Mouse (Mus musculus) intestine, embryonic 16.5 days (tissue): Measurements from ENCODE around the gene Faf2. TPM values are rescaled to one million over a fixed set of nuclear protein-coding genes. Genes with fewer than 3 reads are reported as not detected.
A peak's percentile ranks its signal among the peaks of the same experiment; 100 is the strongest.

Experiments used
- ATAC-seq: fragments of 200-750 bp; cut with Nextera tagmentation; 2 replicates; pipeline ENCODE4 v1.8.0; 2017; ENCODE audit warnings: moderate TSS enrichment, moderate library complexity
- H3K27ac ChIP-seq: fragments of 300-500 bp; sonication (generic); 2 replicates; pipeline ENCODE4 v1.5.1; 2014; ENCODE audit warnings: mild to moderate bottlenecking, low read length
- H3K27me3 ChIP-seq: fragments of 300-500 bp; sonication (generic); replicated peaks from 2 replicates; pipeline ENCODE4 v1.6.1; 2014; ENCODE audit warnings: low read length, control low read depth, mixed read lengths; ENCODE audit not compliant: control insufficient read depth, insufficient read depth
- H3K36me3 ChIP-seq: fragments of 300-500 bp; sonication (generic); 2 replicates; pipeline ENCODE4 v1.6.1; 2014; ENCODE audit warnings: low read length, control low read depth; ENCODE audit not compliant: control insufficient read depth, insufficient read depth
- H3K4me1 ChIP-seq: fragments of 300-500 bp; sonication (generic); 2 replicates; pipeline ENCODE4 v1.6.1; 2014; ENCODE audit warnings: low read length, control low read depth, mixed read lengths; ENCODE audit not compliant: control insufficient read depth, insufficient read depth
- H3K4me2 ChIP-seq: fragments of 300-500 bp; sonication (generic); 2 replicates; pipeline ENCODE4 v1.6.1; 2014; ENCODE audit warnings: low read depth, low read length, control low read depth
- H3K4me3 ChIP-seq: fragments of 300-500 bp; sonication (generic); 2 replicates; pipeline ENCODE4 v1.5.1; 2014; ENCODE audit warnings: mild to moderate bottlenecking, low read length
- H3K9ac ChIP-seq: fragments of 300-500 bp; sonication (generic); 2 replicates; pipeline ENCODE4 v1.6.1; 2014; ENCODE audit warnings: low read depth, low read length
- H3K9me3 ChIP-seq: fragments of 300-500 bp; sonication (generic); 2 replicates; pipeline ENCODE4 v1.6.1; 2016; ENCODE audit warnings: low read length, control low read depth; ENCODE audit not compliant: control insufficient read depth
- WGBS: fragments of 180-500 bp; shearing (Covaris S2); extraction: QIAGEN DNeasy Blood & Tissue Kit; methylation state at CpG from one replicate; pipeline ENCODE4 v1.1.7; 2014; 5-methylcytosine and 5-hydroxymethylcytosine counted together
- polyA plus RNA-seq: library from polyadenylated mRNA; unstranded; fragments of >200 nt; fragmentation: Nextera tagmentation; extraction: Ambion mirVana; gene quantifications from 2 replicates; pipeline ENCODE4 v1.2.1, GENCODE M21; 2015

Faf2 gene
- polyA plus RNA-seq, 1 experiment from 2014 or later, result 70.2 TPM

GRCm38 (mm10) chr13:54589414-54589995 is 32.1 kb upstream of the Faf2 start:
- Histone ChIP-seq H3K4me1 (peaks cover 14% of the 10 kb centered on the region), H3K9me3 (no peaks in the 10 kb centered on the region), H3K36me3 (peaks cover 6% of the 10 kb centered on the region; the same call in 1 of the 2 replicates), H3K27me3 (no peaks in the 10 kb centered on the region), H3K4me3 (peak overlapping the region; percentile 93), H3K27ac (no peak overlapping the region), H3K4me2 (peak overlapping the region; percentile 59), H3K9ac (peak overlapping the region; percentile 77)
- under 1% methylated on average over 24 of the region's 24 CpGs for WGBS
- peak; percentile 23 for ATAC-seq

GRCm38 (mm10) chr13:54589996-54590951 is 31.3 kb upstream of the Faf2 start, which contains the start of the genes Nop16 and Higd2a:
Gene Nop16, minus strand, starts transcription at chr13:54590090.
Gene Higd2a, plus strand, starts transcription at chr13:54590207.
- Histone ChIP-seq H3K9ac (peak within 1 kb of the TSS; percentile 93), H3K27me3 (no peaks in the 10 kb centered on the region), H3K36me3 (peaks cover 4% of the 10 kb centered on the region; the same call in 1 of the 2 replicates), H3K9me3 (no peaks in the 10 kb centered on the region), H3K4me3 (peak within 1 kb of the TSS; percentile 93), H3K4me2 (peak within 1 kb of the TSS; percentile 68), H3K27ac (peak within 1 kb of the TSS; percentile 83), H3K4me1 (peaks cover 14% of the 10 kb centered on the region)
- ATAC-seq, result peak; percentile 98
- under 1% methylated on average over 51 of the region's 51 CpGs for WGBS

GRCm38 (mm10) chr13:54591776-54592356 is 29.7 kb upstream of the Faf2 start:
- 92% methylated on average over 8 of the region's 8 CpGs for WGBS
- H3K36me3 ChIP-seq, result 0 out of 2 replicates have a peak, but pooled peaks cover 3% of the 10 kb centered on the region
- H3K4me2 ChIP-seq, result 0 out of 2 replicates have a peak overlapping the region, but pooled peaks have one; percentile 68
- no peak for ATAC-seq
- no peaks in the 10 kb centered on the region for H3K27me3 ChIP-seq
- no peak overlapping the region for H3K27ac ChIP-seq
- no peaks in the 10 kb centered on the region for H3K9me3 ChIP-seq
- H3K9ac ChIP-seq, result no peak overlapping the region
- H3K4me3 ChIP-seq, result no peak overlapping the region
- peaks cover 21% of the 10 kb centered on the region for H3K4me1 ChIP-seq

GRCm38 (mm10) chr13:54593617-54594016 is 28.0 kb upstream of the Faf2 start:
- ATAC-seq, result no peak
- Histone ChIP-seq H3K36me3 (no peaks in the 10 kb centered on the region), H3K4me1 (peaks cover 21% of the 10 kb centered on the region), H3K4me2 (no peak overlapping the region), H3K9ac (no peak overlapping the region), H3K9me3 (no peaks in the 10 kb centered on the region), H3K27me3 (no peaks in the 10 kb centered on the region), H3K27ac (no peak overlapping the region), H3K4me3 (no peak overlapping the region)
- 89% methylated on average over 11 of the region's 11 CpGs for WGBS

GRCm38 (mm10) chr13:54596107-54596690 is 25.4 kb upstream of the Faf2 start:
- no peak overlapping the region for H3K4me3 ChIP-seq
- H3K9me3 ChIP-seq, result no peaks in the 10 kb centered on the region
- ATAC-seq, result peak; percentile 58
- H3K27me3 ChIP-seq, result no peaks in the 10 kb centered on the region
- H3K27ac ChIP-seq, result peak overlapping the region; percentile 24; the same call in 1 of the 2 replicates
- no peak overlapping the region for H3K4me2 ChIP-seq
- no peak overlapping the region for H3K9ac ChIP-seq
- H3K36me3 ChIP-seq, result no peaks in the 10 kb centered on the region
- H3K4me1 ChIP-seq, result peaks cover 14% of the 10 kb centered on the region
- 60% methylated on average over 8 of the region's 8 CpGs for WGBS

- Histone ChIP-seq H3K36me3 (no peaks in the 10 kb centered on the region), H3K4me2 (no peak overlapping the region), H3K9me3 (no peaks in the 10 kb centered on the region), H3K27ac (0 out of 2 replicates have a peak overlapping the region, but pooled peaks have one; percentile 24), H3K4me1 (peaks cover 9% of the 10 kb centered on the region), H3K27me3 (no peaks in the 10 kb centered on the region), H3K4me3 (no peak overlapping the region), H3K9ac (0 out of 2 replicates have a peak overlapping the region, but pooled peaks have one; percentile 21)
- 59% methylated on average over 5 of the region's 5 CpGs for WGBS
- no peak; the same call in 1 of the 2 replicates for ATAC-seq
These were observed 24.7 kb upstream of the Faf2 start for GRCm38 (mm10) chr13:54596870-54597269.

- Histone ChIP-seq H3K4me3 (no peak overlapping the region), H3K9me3 (no peaks in the 10 kb centered on the region), H3K27ac (no peak overlapping the region; the same call in 1 of the 2 replicates), H3K27me3 (no peaks in the 10 kb centered on the region), H3K36me3 (no peaks in the 10 kb centered on the region), H3K4me1 (peaks cover 25% of the 10 kb centered on the region), H3K9ac (no peak overlapping the region), H3K4me2 (no peak overlapping the region)
- WGBS, result 88% methylated on average over 12 of the region's 12 CpGs
- ATAC-seq, result no peak
These were observed 22.9 kb upstream of the Faf2 start for GRCm38 (mm10) chr13:54598622-54599143.

- peak overlapping the region; percentile 40; the same call in 1 of the 2 replicates for H3K9ac ChIP-seq
- 29% methylated on average over 3 of the region's 3 CpGs for WGBS
- ATAC-seq, result peak; percentile 91
- no peak overlapping the region for H3K4me3 ChIP-seq
- peaks cover 29% of the 10 kb centered on the region for H3K4me1 ChIP-seq
- 0 out of 2 replicates have a peak, but pooled peaks cover 2% of the 10 kb centered on the region for H3K36me3 ChIP-seq
- no peaks in the 10 kb centered on the region for H3K9me3 ChIP-seq
- H3K27ac ChIP-seq, result peak overlapping the region; percentile 91
- H3K27me3 ChIP-seq, result no peaks in the 10 kb centered on the region
- H3K4me2 ChIP-seq, result no peak overlapping the region
These were observed 18.9 kb upstream of the Faf2 start for GRCm38 (mm10) chr13:54602639-54603111.
